Mouse (Mus musculus): ENCODE data around the gene Sec31b. TPM values are rescaled to one million over a fixed set of nuclear protein-coding genes. Genes with fewer than 3 reads are reported as not detected.

Gene Sec31b
- polyA plus RNA-seq, 1 experiment from 2014 or later = 0.81 TPM

DNA sequence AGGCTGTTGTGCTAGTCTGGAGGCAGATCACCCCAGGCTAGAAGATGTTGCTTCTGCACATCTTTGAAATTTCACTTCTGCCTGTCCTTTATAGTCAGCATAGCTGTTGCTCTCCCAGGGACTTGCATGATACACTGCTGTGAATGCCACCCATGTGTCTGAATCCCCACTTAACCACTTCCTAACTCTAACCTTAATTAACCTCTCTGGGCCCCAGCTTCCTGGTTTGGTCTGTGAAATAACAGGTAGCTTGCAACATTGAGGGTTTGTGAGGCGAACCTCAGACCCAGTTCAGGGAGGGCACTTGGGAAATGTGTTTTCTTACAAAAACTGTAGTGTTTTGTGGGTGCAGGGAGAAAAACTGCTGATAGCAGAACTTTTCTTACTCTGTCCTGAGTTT is 32.4 kb upstream of the Sec31b start:
- H3K9ac ChIP-seq (ENCODE audit: low read length) = no peak overlapping the region
- no peak for DNase-seq (ENCODE audit: low spot score)
- 82% methylated on average over 1 of the region's 1 CpGs for WGBS
- H3K36me3 ChIP-seq (ENCODE audit: control insufficient read depth, insufficient read depth, low read length) = no peaks in the 10 kb centered on the region; the same call in 1 of the 2 replicates
- no peaks in the 10 kb centered on the region for H3K9me3 ChIP-seq (ENCODE audit: control insufficient read depth, low read length)
- H3K27me3 ChIP-seq (ENCODE audit: control insufficient read depth, insufficient read depth, low read length) = no peaks in the 10 kb centered on the region
- no peak for ATAC-seq (replicated peaks; ENCODE audit: low FRiP score)
- H3K4me1 ChIP-seq (replicated peaks; ENCODE audit: control insufficient read depth, insufficient read depth, low read length) = no peaks in the 10 kb centered on the region
- no peak overlapping the region for H3K4me2 ChIP-seq (ENCODE audit: low read depth, low read length, severe bottlenecking)
- H3K27ac ChIP-seq (ENCODE audit: low read depth, low read length) = no peak overlapping the region
- no peak overlapping the region for H3K4me3 ChIP-seq (ENCODE audit: low read depth, low read length)

GRCm38 (mm10) chr19:44576275-44576674 is 30.6 kb upstream of the Sec31b start:
- WGBS = 80% methylated on average over 7 of the region's 7 CpGs
- Histone ChIP-seq H3K4me1 (replicated peaks; ENCODE audit: control insufficient read depth, insufficient read depth, low read length) (no peaks in the 10 kb centered on the region), H3K36me3 (ENCODE audit: control insufficient read depth, insufficient read depth, low read length) (peaks cover 5% of the 10 kb centered on the region)

DNA sequence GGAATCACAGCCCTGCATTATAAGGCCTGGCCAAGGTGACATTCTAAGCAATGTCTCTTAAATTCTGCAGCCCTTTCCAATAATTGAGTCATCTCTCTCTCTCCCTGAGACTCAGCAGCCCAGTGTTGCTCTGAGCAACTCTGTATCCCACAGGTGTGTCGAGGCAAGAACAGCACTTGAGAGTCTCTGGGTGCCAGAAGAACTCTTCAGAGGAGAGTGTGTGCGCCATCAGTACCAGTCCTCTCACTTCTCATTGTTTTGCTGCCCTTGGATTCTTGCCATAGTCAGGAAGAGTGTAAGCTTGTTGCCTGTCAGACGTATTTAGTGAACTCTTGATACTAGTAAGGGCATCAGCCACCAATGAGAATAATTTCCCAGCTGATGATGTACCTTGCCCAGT is 22.1 kb upstream of the Sec31b start:
- 93% methylated on average over 3 of the region's 3 CpGs for WGBS
- H3K4me1 ChIP-seq (replicated peaks; ENCODE audit: control insufficient read depth, insufficient read depth, low read length) = peaks cover 4% of the 10 kb centered on the region
- no peak overlapping the region for H3K4me2 ChIP-seq (ENCODE audit: low read depth, low read length, severe bottlenecking)
- H3K27me3 ChIP-seq (ENCODE audit: control insufficient read depth, insufficient read depth, low read length) = no peaks in the 10 kb centered on the region
- no peak overlapping the region for H3K4me3 ChIP-seq (ENCODE audit: low read depth, low read length)
- no peak overlapping the region for H3K9ac ChIP-seq (ENCODE audit: low read length)
- ATAC-seq (replicated peaks; ENCODE audit: low FRiP score) = no peak
- H3K9me3 ChIP-seq (ENCODE audit: control insufficient read depth, low read length) = no peaks in the 10 kb centered on the region
- no peak overlapping the region for H3K27ac ChIP-seq (ENCODE audit: low read depth, low read length)
- DNase-seq (ENCODE audit: low spot score) = no peak
- peaks cover 14% of the 10 kb centered on the region for H3K36me3 ChIP-seq (ENCODE audit: control insufficient read depth, insufficient read depth, low read length)

More at GRCm38 (mm10) chr19:44576275-44576674, 30.6 kb upstream of the Sec31b start:
- ATAC-seq (replicated peaks; ENCODE audit: low FRiP score) (no peak), DNase-seq (ENCODE audit: low spot score) (no peak)
- Histone ChIP-seq H3K4me3 (ENCODE audit: low read depth, low read length) (no peak overlapping the region), H3K4me2 (ENCODE audit: low read depth, low read length, severe bottlenecking) (no peak overlapping the region), H3K9ac (ENCODE audit: low read length) (no peak overlapping the region), H3K27me3 (ENCODE audit: control insufficient read depth, insufficient read depth, low read length) (no peaks in the 10 kb centered on the region), H3K9me3 (ENCODE audit: control insufficient read depth, low read length) (no peaks in the 10 kb centered on the region), H3K27ac (ENCODE audit: low read depth, low read length) (no peak overlapping the region)

GRCm38 (mm10) chr19:44564006-44564405 is 18.3 kb upstream of the Sec31b start:
- WGBS = 91% methylated on average over 14 of the region's 14 CpGs
- Histone ChIP-seq H3K4me3 (ENCODE audit: low read depth, low read length) (no peak overlapping the region), H3K27ac (ENCODE audit: low read depth, low read length) (no peak overlapping the region), H3K9ac (ENCODE audit: low read length) (no peak overlapping the region), H3K9me3 (ENCODE audit: control insufficient read depth, low read length) (no peaks in the 10 kb centered on the region), H3K4me1 (replicated peaks; ENCODE audit: control insufficient read depth, insufficient read depth, low read length) (peaks cover 4% of the 10 kb centered on the region), H3K36me3 (ENCODE audit: control insufficient read depth, insufficient read depth, low read length) (peaks cover 8% of the 10 kb centered on the region; the same call in 1 of the 2 replicates), H3K4me2 (ENCODE audit: low read depth, low read length, severe bottlenecking) (no peak overlapping the region; the same call in 1 of the 2 replicates), H3K27me3 (ENCODE audit: control insufficient read depth, insufficient read depth, low read length) (no peaks in the 10 kb centered on the region)
- no peak for DNase-seq (ENCODE audit: low spot score)
- ATAC-seq (replicated peaks; ENCODE audit: low FRiP score) = no peak

DNA sequence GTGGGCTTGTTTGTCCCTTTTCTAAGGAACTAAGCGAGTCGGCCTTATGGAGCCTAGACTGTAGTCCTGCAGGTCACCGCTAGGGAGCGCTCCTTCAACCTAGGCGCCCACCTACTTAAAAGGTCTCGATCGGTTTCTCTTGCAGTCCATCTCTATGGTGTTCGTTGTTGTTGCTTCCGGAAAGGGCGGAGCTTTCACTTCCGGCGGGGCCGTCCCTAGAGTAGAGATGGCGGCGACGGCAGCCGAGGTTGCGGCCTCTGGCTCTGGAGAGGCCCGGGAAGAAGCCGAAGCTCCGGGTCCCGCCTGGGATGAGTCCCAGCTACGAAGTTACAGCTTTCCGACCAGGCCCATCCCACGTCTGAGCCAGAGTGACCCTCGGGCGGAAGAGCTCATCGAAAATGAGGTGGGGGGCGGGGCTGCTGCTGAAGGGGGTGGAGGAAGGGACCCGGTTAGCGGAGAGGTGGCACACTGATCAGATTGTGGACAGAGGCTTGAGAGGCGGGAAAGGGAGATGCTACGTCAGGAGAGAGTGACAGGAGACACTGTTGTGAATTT is 17.1 kb upstream of the Sec31b start, which contains the start of gene Hif1an:
Gene Hif1an, plus strand, starts transcription at position 199 of the 555 bp plus-strand sequence.
- peaks cover 8% of the 10 kb centered on the region; the same call in 1 of the 2 replicates for H3K36me3 ChIP-seq (ENCODE audit: control insufficient read depth, insufficient read depth, low read length)
- peak within 1 kb of the TSS; percentile 83 for H3K9ac ChIP-seq (ENCODE audit: low read length)
- peak; percentile 96 for ATAC-seq (replicated peaks; ENCODE audit: low FRiP score)
- H3K4me1 ChIP-seq (replicated peaks; ENCODE audit: control insufficient read depth, insufficient read depth, low read length) = peaks cover 4% of the 10 kb centered on the region
- peak within 1 kb of the TSS; percentile 83 for H3K4me3 ChIP-seq (ENCODE audit: low read depth, low read length)
- under 1% methylated on average over 33 of the region's 33 CpGs for WGBS
- H3K9me3 ChIP-seq (ENCODE audit: control insufficient read depth, low read length) = no peaks in the 10 kb centered on the region
- peak within 1 kb of the TSS; percentile 66; the same call in 1 of the 2 replicates for H3K27ac ChIP-seq (ENCODE audit: low read depth, low read length)
- H3K27me3 ChIP-seq (ENCODE audit: control insufficient read depth, insufficient read depth, low read length) = no peaks in the 10 kb centered on the region
- peak within 1 kb of the TSS; percentile 71 for H3K4me2 ChIP-seq (ENCODE audit: low read depth, low read length, severe bottlenecking)
- peak; percentile 96 for DNase-seq (ENCODE audit: low spot score)

DNA sequence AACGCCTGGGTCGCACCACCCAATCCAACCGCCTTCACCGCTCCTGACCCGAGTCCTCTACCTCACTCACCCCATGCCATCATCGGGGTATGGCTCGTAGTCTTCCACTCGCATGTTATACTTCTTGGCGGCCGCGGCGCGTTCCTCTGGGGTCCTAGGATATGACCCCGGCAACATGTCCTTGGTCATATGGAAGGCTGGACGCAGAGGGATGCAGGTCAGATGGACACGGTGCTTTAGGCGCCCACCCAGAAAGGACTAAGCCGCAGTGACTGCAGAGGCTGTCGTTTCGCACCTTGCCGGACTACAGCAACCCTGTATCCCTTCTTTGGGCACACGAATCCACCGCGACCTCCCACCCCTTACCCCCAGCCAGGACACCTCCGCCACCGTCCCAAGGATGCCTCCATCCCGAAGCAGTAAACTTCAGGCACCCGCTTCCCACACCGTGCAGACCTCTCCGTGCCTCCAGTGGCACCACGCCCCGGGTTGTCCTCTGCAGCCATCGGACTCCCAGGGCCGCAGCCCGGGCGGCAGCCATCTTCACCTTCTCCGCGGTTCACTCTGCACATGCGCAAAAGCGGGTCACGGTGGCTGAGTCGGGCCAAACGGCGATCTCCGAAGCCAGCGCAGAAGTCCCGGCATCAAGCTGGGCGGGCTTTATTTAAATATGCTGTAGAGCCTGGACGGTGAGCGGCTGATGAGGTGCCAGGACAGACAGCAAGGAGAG is 9.4 kb upstream of the Sec31b start, which contains the start of gene Ndufb8:
Gene Ndufb8, minus strand, starts transcription at position 580 of the 730 bp plus-strand sequence.
- peak within 1 kb of the TSS; percentile 92 for H3K9ac ChIP-seq (ENCODE audit: low read length)
- H3K4me3 ChIP-seq (ENCODE audit: low read depth, low read length) = peak within 1 kb of the TSS; percentile 93
- H3K9me3 ChIP-seq (ENCODE audit: control insufficient read depth, low read length) = no peaks in the 10 kb centered on the region
- no peak within 1 kb of the TSS for H3K27ac ChIP-seq (ENCODE audit: low read depth, low read length)
- no peaks in the 10 kb centered on the region for H3K27me3 ChIP-seq (ENCODE audit: control insufficient read depth, insufficient read depth, low read length)
- DNase-seq (ENCODE audit: low spot score) (peak; percentile 96), ATAC-seq (replicated peaks; ENCODE audit: low FRiP score) (peak; percentile 84)
- H3K4me2 ChIP-seq (ENCODE audit: low read depth, low read length, severe bottlenecking) = peak within 1 kb of the TSS; percentile 91
- H3K4me1 ChIP-seq (replicated peaks; ENCODE audit: control insufficient read depth, insufficient read depth, low read length) = no peaks in the 10 kb centered on the region
- under 1% methylated on average over 50 of the region's 50 CpGs for WGBS
- H3K36me3 ChIP-seq (ENCODE audit: control insufficient read depth, insufficient read depth, low read length) = peaks cover 4% of the 10 kb centered on the region

DNA sequence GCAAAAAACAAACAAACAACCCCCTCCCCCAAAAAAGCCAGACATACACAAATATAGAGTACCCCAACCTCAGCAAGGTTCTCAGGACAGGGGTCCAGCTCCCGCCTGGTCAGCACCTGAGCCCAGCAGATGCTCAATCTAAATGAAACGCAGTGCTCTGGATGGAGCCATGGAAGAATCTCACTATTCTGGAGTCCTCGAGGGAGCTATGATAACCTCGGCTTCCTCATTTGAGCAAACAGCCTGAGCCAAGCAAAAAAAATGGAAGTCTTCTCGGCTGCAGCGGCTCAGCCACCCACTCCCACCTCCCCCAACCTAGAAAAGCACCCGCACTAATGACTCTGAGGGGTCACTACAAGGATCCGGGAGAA is 8.8 kb upstream of the Sec31b start:
- H3K36me3 ChIP-seq (ENCODE audit: control insufficient read depth, insufficient read depth, low read length) = peaks cover 8% of the 10 kb centered on the region
- DNase-seq (ENCODE audit: low spot score) (no peak), ATAC-seq (replicated peaks; ENCODE audit: low FRiP score) (no peak)
- 6% methylated on average over 8 of the region's 8 CpGs for WGBS
- peak overlapping the region; percentile 93 for H3K4me3 ChIP-seq (ENCODE audit: low read depth, low read length)
- H3K27me3 ChIP-seq (ENCODE audit: control insufficient read depth, insufficient read depth, low read length) = no peaks in the 10 kb centered on the region
- H3K4me2 ChIP-seq (ENCODE audit: low read depth, low read length, severe bottlenecking) = peak overlapping the region; percentile 91
- H3K9ac ChIP-seq (ENCODE audit: low read length) = peak overlapping the region; percentile 92
- no peaks in the 10 kb centered on the region for H3K4me1 ChIP-seq (replicated peaks; ENCODE audit: control insufficient read depth, insufficient read depth, low read length)
- H3K27ac ChIP-seq (ENCODE audit: low read depth, low read length) = no peak overlapping the region
- no peaks in the 10 kb centered on the region for H3K9me3 ChIP-seq (ENCODE audit: control insufficient read depth, low read length)

GRCm38 (mm10) chr19:44553286-44553685 is 7.6 kb upstream of the Sec31b start:
- WGBS = 94% methylated on average over 4 of the region's 4 CpGs
- no peaks in the 10 kb centered on the region for H3K27me3 ChIP-seq (ENCODE audit: control insufficient read depth, insufficient read depth, low read length)
- H3K27ac ChIP-seq (ENCODE audit: low read depth, low read length) = no peak overlapping the region
- H3K36me3 ChIP-seq (ENCODE audit: control insufficient read depth, insufficient read depth, low read length) = peaks cover 8% of the 10 kb centered on the region
- H3K9ac ChIP-seq (ENCODE audit: low read length) = no peak overlapping the region
- no peak overlapping the region for H3K4me2 ChIP-seq (ENCODE audit: low read depth, low read length, severe bottlenecking)
- no peaks in the 10 kb centered on the region for H3K9me3 ChIP-seq (ENCODE audit: control insufficient read depth, low read length)
- no peak overlapping the region for H3K4me3 ChIP-seq (ENCODE audit: low read depth, low read length)
- ATAC-seq (replicated peaks; ENCODE audit: low FRiP score) (no peak), DNase-seq (ENCODE audit: low spot score) (no peak)
- H3K4me1 ChIP-seq (replicated peaks; ENCODE audit: control insufficient read depth, insufficient read depth, low read length) = no peaks in the 10 kb centered on the region

All from forebrain, embryonic 11.5 days (tissue).